Mouse (Mus musculus): ENCODE results near the gene Bst2.

- no peak for TF ChIP-seq CTCF (IDR thresholded peaks at IDR 0.05; ENCODE audit: borderline replicate concordance, insufficient read depth, low read depth, low read length)
- TF ChIP-seq POLR2A (IDR thresholded peaks at IDR 0.05; ENCODE audit: borderline replicate concordance, insufficient read depth, low read length), result peak; percentile 72
Observed at GRCm38 (mm10) chr8:71570291-71570954, 33.2 kb upstream of the Bst2 start.
